Mouse (Mus musculus) MEL-GATA-1-ER (cell line): ENCODE measurements around the gene Tmem252.

Source experiments
- DNase-seq: peaks from one replicate; pipeline ENCODE4 v3.0.0-alpha.2; 2012; ENCODE audit warnings: low read depth; ENCODE audit errors: extremely low read depth

Gene Tmem252

DNA sequence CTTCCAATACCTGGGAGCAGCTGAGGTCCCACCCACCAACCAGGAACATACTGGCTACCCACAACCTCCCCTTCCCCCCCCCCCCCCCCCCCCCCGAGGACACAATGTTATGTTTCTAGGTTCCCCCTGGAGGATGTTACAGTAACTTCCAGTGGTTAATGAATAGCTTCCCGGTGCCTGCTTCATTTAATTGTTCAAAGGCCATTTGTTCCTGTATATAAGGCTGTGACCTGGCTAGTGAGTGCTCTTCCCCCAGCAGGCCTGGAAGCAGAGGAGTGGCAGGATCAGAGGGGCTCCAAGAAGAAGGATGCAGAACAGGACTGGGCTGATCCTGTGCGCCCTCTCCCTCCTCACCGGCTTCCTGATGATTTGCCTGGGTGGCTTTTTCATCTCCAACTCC lies at the start of gene Tmem252:
Gene Tmem252 (plus strand): TSS at position 247 of the 400 bp plus-strand sequence.
- DNase-seq: no peak

DNA sequence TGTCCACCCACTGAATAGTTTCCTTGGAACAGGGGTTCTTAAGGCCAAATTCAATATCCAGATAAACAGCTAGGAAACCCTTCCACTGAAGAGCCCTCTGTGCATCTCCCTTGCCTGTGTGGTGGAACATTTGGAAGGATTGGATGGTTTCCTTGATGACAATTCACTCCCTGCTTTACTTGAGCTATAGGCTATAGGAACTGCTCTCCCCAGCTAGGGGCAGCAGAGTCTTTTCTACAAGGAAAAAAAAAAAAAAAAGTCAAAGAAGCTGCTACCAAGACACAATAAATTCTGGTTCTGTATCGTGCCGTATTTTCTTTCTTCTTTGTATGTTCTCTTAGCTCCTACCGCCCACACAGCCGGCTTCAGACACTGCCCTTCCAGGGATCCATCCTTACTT lies 45.8 kb upstream of the Tmem252 start:
- DNase-seq: no peak

- DNase-seq: no peak
Measured at GRCm38 (mm10) chr19:24633008-24633407, 40.8 kb upstream of the Tmem252 start.

- DNase-seq: peak; percentile 68
Measured at GRCm38 (mm10) chr19:24634602-24635001, 39.2 kb upstream of the Tmem252 start.

GRCm38 (mm10) chr19:24636616-24637015 lies 37.2 kb upstream of the Tmem252 start:
- no peak for DNase-seq

DNA sequence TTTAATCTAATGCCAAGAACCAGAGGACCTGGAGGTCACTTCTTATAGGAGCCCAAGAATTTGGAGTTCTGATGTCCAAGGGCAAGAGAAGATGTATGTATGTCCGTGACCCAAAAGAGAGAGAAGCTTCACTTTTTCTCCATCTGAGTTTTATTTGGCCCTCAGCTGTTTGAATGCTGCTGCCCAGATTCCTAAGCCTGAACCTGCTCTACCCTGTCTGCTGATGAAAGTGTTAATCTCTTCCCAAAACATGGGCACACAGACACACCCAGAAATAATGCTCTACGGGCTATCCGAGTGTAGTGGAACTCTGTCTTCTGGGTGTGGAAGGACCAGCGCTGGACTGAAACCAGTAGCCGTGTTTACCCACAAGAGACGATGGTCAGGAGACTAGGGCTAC lies 35.8 kb upstream of the Tmem252 start:
- no peak for DNase-seq

- DNase-seq: no peak
Measured at GRCm38 (mm10) chr19:24640982-24641381, 32.8 kb upstream of the Tmem252 start.

DNA sequence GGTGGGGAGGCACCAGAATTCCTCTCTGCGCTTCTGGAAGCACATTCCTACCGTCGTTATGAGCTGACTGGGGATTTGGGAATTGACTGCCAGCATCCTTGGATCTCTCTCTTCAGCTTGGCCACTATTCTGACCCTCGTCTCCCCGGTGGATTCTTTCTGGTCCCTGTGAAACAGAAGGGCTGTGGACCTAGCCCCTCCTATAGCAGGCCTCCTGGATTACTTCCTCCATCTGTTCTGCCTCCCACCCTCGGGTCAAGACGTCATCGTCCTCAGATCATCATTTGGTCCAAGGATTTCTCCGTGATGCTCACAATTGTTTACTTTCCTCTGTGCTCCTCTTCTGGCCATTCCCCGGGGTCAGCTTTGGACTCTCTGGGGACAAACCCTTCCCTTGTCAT lies 28.8 kb upstream of the Tmem252 start:
- DNase-seq: no peak

GRCm38 (mm10) chr19:24646162-24646829 lies 27.5 kb upstream of the Tmem252 start:
- DNase-seq: no peak

DNA sequence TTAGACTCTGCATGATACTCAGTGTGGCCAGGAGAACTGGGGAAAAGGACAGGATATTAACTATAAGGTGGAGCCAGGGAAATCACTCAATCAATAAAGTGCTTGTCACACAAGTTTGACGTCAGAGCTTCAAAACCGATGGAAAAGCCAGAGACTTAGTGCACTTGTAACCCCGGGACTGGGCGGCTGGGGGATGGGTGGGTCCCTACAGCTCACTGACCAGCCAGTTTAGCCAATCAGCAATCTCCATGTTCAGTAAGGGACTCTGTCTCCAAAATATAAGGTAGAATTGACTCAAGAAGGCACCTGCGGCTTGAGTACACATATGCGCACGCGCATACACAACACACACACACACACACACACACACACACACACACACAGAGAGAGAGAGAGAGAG lies 25.8 kb upstream of the Tmem252 start:
- no peak for DNase-seq

DNA sequence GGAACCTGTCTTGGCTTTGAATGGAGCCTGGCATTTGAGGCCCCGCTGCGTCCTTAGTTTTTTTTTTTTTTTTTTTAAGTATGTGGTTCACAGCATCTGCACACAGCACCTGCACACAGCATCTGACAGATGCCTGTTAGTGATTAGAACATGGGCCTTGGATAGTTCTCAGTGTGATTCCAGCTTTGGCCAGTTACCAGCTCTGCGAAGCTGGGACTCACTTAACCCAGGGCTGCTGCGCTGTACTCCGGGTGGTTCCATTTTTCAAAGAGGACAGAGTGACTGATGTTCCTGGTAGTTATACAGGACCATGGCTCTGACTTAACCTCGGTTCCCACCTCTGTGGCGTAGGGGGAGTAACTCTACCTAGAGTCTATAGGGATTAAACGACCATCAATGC lies 23.4 kb upstream of the Tmem252 start:
- no peak for DNase-seq

GRCm38 (mm10) chr19:24651595-24651994 lies 22.2 kb upstream of the Tmem252 start:
- DNase-seq: no peak

DNA sequence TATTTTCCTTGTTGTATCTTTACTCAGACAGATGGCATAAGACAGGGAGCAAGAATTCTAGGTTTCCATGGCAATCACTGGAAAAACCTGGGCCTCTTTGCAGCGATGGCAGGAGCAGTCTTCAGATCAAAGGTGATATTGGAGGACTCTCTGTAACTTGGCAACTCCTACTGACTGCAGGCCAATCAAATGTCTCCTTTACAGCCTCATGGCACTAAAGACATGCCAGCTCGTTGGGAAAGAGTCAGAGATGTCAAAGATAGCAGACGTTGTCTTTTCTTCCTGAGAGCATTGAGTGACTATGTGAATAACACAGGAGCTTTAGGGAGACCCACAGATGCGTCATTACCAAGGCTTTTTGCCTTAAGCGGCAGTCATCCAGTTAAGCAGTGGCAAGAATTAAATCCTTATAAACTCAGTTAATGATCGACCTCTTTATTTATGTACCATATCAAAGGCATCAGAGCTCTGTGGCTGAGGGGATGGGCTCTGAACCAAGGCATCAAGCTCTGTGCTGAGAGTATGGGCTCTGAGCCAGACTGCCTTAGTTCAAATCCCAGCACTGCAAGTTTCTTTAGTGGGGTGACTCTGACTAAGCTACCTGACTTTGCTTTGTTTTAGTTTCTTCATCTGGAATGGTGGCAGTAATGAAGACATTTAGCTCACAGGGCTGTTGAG lies 21.3 kb upstream of the Tmem252 start:
- DNase-seq: no peak

GRCm38 (mm10) chr19:24653230-24653799 lies 20.5 kb upstream of the Tmem252 start:
- no peak for DNase-seq

- no peak for DNase-seq
Measured at GRCm38 (mm10) chr19:24656981-24657380, 16.8 kb upstream of the Tmem252 start.

DNA sequence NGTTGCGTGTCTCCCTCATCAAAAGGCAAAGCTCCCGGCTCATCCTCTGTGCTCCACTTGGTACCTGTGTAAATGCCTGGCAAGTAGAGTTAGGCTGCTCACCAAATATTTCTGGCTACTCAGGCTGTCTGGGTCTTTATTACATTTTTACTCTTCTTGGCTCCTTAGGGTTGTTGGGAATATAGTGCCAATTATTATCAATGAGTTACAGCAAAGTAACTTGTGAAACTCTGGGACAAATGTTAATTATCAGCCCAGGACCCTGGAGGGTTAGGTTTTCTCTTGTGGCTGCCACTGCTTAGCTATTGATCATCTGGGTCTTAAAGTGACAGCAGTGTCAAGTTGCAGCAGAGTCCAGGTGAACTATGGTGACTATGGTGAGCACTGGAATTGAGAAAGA lies 11.5 kb upstream of the Tmem252 start:
- no peak for DNase-seq

GRCm38 (mm10) chr19:24665771-24666170 lies 8.0 kb upstream of the Tmem252 start:
- no peak for DNase-seq

GRCm38 (mm10) chr19:24667527-24667926 lies 6.3 kb upstream of the Tmem252 start:
- DNase-seq: no peak

DNA sequence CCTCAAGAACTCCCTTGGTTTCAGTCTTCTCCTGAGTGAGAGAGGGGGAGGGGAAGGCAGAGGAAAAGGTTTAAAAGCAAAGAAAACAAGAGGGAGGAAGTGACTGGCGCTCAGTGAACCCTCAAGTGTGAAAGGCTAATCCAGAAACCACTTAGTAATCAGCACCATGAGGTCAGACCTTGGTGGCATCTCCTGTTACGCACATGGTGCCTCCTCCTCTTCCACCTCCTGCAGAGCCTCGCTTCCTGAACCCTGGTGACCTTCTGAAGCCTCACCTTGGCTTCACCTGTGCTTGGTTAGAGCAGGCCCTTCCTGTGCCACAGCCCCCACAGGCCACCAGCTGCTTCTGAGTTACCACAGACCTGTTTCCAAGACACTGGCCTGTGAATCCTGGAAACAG lies 2.2 kb upstream of the Tmem252 start:
- no peak for DNase-seq

DNA sequence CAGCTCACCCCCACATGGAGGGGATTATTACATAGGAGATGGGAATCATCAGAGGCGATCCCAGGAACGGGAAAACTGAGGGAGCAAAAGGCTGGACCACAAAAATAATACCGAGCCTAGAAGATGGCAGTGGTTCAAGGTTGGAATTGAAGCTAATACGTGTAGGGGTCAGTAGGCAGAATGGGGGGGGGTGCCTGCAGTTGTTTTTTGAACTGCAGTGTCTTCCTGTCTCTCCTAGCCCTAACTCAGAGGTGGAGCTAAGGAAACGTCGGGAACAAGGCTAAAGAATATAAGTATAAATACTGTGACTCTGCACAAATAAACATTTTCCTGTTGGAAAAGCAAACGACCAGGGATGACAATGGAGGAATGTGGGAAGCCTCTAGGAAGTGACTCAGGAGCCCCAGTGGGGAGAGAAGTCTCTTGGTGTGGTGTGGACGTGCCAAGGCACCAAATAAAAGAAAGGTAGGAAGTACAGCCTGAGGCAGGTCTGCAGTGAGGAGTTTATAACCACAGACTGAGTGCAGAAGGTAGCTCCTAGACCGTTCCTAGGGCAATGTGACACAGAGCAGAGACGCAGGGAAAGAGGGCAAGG lies 1.3 kb upstream of the Tmem252 start:
- no peak for DNase-seq

GRCm38 (mm10) chr19:24673331-24673730 lies 477 bp upstream of the Tmem252 start:
- no peak for DNase-seq

GRCm38 (mm10) chr19:24676429-24676828 lies 2.6 kb downstream of the Tmem252 start:
- no peak for DNase-seq
